Mouse (Mus musculus): ENCODE data around the gene Ly6g6f.

Gene Ly6g6f

DNA sequence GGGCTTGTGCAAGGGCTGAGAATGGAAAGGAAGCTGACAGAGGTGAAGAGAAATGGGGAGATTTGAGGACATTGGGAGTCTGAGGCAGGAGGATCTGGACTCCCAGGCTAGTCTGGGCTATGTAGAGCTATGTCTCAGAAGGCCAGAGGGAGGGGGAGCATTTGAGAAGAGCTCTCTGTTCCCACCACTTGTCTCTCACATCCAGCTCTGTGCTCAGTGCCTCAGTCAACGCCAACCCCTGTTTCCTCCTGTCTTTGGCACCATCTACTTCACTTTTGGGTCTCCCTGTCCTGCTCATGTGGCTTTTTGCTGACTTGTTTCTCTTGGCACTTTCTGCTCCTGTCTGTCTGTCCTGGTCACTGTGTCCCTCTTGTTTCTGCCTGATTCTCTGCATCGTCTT lies 8.1 kb downstream of the Ly6g6f start:
- DNase-seq, result no peak

DNA sequence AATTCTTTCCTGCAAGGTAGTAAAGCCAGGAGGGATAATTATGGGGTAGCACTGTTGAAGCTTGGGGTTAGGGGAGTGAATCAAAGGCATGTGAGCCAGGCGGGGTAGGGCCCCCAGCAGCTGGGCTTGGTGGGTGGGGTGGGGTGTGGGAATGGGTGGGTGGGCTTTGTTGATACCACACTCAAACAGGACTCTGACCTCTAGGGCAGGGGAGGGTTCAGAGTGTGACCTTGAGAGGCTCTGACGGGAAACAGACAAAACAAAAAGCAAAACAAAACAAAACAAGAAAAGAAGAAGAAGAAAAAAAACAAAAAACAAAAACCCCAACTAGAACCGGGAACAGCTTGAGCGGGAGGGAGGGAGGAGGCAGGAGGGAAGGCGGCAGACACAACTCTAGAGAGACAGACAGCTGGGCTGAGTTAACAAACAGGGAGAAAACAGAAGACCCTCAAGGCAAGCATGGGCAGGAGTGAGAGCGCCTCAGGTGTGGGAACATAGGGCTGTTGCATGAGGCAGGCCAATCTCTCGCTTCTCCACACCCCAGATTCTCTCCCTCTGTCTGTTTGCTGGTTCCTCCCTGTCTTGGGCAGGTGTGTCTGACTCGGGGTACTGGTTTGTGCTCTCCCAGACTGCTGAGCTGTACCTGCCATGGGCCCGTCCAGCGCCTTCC lies 8.8 kb downstream of the Ly6g6f start, which contains the start of gene Ly6g6e:
Gene Ly6g6e, plus strand, starts transcription at position 396 of the 670 bp plus-strand sequence.
- DNase-seq, result no peak

DNA sequence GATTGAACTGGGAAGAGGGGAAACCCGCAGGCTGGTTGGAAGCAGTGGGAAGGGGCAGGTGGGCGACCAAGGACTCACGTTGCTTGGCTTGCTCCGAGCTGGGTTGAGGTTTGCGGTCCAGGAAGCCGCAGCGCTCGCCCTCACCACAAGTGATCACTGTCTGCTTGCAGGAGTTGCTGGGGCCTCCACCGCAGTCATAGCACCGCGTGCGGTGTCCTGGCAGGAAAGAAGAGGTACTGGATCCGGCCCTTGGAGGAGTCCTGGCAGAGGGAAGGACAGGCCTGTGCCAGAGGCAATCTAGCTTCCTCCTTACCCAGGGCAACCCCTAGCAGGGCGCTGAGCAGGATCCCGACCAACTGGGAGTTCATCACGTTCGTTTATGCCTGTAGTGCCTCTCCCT lies 11.3 kb downstream of the Ly6g6f start:
- no peak for DNase-seq

DNA sequence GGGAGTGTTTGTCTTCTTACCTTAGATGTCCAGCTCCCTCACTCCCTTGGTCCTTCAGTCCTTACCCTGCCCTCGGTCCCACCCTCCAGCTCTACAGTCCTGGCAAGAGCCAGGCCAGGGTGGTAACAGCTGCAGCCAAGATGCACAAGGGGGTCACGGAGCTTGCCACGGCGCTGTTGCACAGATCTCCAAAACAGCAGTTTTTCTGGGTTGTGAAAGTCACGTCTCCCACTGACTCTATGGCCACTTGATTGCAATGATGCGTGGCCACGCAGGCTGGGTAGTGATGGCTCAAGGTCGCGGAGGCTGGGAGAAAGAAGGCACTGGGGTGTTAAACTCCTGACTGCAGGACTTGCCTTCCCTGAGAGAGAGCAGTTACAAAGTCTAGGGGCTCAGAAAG lies 14.0 kb downstream of the Ly6g6f start:
- no peak for DNase-seq

DNA sequence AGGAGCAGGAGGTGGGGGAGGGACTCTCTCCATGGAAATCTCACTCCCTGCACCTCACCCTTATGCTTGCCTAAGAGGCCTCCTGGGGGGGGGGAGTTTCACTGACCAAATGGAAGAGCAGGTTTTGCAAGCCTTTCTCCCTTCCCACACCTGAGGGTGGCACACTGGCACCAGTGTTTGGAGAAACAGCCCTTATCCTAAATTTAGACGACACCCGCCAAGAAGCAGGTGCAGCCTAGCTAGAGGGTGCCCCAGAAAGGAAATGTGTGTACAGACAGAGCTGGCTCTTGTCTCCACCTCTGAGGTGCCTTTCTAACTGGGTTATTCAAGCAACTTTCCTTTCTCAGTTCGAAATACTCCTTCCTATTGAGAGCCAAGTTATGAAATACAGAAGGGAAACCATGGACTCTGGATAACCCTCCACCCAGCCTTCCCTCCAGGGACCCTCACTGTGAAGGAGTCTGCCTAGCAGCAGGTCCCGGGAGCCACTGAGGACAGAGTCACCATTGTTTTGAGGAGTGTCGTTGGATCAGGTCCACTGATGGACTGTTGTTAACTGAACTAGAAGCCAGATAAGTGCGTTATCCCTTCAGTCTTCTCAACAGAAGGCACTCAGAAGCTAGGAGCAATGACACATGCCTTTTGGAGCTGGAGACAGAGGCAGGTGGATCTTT lies 14.7 kb downstream of the Ly6g6f start:
- DNase-seq, result no peak

DNA sequence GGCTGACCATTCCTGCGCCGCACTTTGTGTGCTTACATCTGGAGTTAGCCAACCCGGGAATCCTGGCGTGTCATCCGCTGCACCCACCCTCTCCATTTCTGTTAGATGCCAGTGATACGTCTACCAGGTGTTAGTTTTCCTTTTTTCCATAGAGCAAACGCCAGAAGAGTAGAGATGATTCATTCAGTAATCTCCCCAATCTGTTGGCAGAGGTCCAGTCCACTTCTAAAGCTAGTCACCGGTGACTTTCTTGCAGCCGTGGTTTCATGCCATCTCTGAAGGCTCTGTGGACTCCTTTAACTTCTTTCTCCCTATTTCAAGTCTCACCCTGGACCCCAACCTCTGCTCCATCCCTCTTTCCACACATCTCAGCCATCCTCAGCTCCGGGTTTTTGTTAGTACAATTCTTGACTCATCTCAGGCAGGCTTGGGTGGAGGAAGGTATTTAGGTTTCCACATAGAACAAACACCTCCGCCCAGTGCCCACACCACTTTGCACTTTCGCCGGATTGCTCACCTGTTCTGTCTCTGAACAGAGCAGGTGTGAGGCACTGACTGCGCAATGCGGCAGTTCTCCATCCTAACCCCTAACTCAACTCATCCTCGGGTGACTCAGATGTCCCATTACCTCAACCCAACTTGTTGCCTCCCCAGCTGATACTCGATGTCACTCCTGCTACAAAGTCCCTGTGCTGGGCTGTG lies 17.0 kb downstream of the Ly6g6f start:
- no peak for DNase-seq

DNA sequence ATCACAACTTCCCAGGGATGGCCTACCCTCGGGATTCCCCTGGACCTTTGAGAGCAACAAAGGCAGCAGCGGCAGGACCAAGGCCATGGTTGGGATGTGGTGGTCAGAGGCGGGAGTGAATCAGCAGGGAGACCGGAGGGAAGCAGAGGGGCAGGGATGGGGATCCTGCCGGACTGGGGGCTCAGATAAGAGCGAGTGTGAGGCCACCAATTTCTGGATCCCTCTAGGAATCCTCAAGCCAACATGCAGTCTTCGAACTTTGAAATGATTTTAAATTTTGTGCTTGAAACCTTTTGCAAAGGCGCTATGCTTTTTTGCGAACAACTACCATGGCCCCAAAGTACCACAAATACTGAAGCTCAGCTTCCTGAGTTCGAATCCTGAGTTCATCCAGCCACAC lies 19.3 kb downstream of the Ly6g6f start, which contains the start of gene Mpig6b:
Gene Mpig6b, minus strand, starts transcription at position 101 of the 400 bp plus-strand sequence.
- no peak for DNase-seq

DNA sequence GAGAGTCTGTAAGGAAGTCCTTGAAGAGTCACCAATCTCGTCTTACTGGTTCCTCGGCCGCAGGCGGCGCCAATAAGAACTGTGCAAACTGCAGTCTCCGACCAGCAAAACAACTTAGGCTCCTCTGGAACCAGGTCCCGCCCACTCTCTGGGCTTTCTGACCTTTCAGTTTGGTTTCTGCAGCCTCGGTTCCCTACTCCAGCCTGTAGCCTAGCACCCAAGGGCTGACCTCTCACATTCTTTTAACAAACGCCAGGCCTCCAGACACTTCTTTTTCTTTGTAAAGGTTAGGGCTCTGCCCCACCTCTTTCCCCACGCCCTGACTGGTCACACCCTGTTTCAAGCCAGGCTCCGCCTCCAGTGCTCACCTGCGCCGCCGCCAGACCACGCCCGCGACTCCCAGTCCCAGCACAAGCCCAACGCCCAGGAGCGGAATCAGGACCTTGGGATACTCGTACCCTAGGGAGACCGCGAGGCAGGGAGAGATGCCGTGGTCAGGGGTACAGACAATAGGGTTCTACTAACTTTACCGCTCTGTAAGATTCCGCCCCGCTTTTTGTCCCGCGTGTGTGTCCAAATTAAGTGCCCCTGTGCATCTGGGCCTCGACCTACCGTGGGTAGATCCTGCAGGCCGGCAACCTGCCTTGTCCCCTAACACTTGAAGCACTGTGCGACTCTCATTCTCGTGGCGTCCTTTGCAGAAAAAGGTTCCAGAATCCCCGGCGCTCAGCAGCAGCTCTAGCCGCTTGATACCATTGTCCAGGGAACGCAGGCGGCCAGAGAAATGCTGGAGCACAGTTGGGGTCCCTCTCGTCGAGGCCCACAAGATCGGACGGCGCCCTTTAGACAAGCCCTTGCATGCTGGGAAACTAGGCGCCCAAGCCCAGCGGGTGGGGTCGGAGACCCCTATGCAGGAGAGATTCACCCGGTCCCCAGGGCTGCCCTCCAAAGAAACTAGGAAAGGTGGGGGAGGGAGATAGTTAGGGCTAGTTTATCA lies 20.2 kb downstream of the Ly6g6f start, which contains the start of gene Ly6g6c:
Gene Ly6g6c, plus strand, starts transcription at position 438 of the 997 bp plus-strand sequence.
- peak; percentile 72 for DNase-seq

DNA sequence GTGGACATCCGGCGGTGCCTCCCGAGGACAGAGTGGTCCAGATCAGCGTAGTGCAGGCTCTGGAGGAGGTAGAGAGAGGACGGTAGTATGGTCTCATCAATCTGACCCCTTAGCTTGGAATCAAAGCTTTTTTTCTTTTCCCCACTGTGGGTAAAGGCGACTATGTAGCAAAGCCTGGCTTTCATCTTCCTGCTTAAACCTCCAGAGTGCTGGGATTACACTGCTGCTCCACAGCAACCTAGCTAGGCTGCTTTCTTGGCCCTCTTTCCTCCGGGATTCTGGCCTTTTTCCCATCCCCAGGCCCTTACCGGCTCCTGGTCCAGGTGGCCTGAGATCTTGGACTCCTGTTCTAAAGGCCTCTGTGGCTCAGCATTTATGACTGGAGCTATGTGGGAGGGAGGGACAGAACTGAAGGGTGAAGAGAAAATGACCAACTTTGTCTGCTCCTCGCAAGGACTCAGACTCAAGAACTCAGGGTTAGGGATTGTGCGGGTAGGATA lies 21.0 kb downstream of the Ly6g6f start:
- DNase-seq, result no peak

DNA sequence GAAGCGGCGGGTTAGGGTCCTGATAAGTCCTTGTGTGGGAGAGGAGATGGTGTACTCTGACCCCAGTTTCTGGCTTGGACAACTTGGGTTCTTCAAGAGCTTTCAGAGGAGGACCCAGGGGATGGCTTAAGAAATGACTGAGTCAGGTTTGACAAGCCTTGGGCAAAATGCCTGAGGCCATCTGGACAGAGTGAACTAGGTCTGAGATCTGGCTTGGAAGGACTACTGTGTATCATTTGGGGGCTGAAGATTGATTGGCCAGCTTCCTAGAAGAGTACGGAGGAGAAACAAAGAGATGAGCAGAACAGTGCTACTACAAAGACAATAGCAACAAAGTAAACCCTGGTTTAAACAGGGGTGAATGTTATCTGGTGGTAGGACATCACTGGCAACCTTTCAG lies 21.9 kb downstream of the Ly6g6f start:
- no peak for DNase-seq

DNA sequence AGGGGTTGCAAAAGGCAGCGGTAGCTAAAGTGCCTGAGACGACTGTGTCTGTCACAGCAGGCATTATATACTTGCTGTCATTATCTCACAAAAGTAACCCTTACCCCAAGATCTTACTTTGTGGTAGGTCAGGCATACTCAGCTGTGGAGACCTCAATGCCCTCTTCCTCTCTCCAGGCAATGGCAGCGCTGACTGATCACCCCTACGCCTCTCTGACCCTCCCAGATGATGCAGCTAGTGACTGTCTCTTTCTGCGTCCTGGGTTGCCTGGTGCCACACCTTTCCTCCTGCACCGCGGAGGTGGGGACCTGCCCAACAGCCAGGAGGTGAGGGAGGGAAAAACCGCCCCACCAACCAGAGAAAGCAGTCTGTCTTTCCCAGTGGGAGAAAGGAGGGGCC lies 24.1 kb downstream of the Ly6g6f start:
- no peak for DNase-seq

DNA sequence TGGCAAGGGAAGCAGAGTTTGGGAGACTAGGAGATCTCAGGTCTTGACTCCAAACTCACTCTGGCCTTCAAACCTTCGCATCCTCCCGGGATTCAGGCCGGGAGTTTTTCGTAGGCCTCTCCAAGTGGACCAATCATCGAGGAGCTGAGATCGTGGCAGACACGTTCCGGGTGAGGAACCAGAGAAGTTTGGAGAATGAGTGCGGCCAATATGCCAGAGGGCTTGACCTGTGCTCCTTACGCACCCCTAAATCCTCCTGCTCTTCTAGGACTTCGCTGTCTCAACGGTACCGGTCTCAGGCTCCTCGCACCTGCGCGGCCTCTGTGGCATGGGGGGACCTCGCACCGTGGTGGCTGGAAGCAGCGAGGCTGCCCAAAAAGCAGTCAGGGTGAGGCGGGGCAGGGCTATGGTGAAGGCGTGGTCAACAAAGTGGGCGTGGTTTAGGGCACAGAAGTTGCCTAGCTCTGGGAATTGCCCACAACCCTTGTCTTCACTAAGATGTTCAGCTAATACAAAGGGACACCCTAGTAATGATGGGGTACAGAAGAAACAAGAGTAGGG lies 24.6 kb downstream of the Ly6g6f start:
- peak; percentile 47 for DNase-seq

DNA sequence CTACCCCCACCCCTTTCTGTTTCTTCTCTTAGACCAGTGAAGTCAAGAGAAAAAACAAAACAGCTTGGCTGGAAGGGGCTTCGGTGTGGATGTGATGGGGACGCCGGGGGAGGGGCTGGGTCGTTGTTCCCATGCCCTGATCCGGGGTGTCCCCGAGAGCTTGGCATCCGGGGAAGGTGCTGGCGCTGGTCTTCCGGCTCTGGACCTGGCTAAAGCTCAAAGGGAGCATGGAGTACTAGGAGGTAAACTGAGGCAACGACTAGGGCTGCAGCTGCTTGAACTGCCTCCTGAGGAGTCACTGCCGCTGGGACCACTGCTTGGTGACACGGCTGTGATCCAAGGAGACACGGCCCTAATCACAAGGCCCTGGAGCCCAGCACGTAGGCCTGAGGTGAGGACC lies 25.3 kb downstream of the Ly6g6f start:
- DNase-seq, result no peak

DNA sequence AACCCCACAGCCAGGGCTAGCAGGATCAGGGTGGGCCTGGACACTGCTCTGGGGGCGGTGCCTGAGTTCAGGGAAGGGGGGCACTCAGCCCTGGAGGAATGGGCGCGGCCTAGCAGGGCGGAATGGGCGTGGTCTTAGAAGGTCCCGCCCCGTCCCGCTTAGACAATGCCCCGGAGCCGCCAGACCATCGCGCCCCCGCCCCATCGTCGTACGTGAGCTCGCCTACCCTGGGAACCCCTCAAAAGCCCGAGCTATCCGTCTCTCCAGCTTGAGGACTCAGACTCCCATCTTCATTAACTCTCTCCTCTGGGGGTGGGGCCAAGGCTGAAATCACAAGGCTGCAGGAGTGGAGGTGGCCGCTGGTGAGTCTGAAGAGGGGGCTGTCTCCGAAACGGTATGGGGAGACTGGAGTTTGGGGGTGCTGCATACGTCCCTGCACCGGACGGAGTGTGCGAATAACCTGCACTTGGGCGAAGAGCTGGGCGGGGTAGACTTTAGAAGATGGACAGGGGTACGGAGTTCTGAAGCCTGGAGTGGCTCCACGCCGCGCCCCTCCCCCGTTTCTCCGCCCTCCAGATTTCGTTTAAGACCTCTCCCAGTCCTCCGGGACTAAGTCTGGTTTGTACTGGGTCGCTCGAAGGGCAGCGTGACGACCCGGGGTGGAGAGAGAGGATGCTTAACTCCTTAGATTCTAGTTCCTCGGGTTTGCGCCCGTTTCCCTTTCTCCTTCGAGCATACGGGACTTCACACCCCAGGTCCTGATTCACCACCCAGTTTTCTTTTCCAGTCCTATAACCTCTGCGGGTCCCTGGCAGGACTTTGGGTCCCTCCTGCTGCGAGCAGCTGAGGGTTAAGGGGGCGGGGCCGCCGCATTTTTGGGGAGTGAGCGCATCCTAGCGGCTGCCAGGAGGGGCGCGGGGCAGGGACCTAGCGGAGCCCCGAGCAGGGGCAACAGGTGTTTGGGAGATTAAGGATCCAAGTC lies 26.2 kb downstream of the Ly6g6f start, which contains the start of gene Ddah2:
Gene Ddah2, plus strand, starts transcription at position 125 of the 982 bp plus-strand sequence.
- peak; percentile 96 for DNase-seq

DNA sequence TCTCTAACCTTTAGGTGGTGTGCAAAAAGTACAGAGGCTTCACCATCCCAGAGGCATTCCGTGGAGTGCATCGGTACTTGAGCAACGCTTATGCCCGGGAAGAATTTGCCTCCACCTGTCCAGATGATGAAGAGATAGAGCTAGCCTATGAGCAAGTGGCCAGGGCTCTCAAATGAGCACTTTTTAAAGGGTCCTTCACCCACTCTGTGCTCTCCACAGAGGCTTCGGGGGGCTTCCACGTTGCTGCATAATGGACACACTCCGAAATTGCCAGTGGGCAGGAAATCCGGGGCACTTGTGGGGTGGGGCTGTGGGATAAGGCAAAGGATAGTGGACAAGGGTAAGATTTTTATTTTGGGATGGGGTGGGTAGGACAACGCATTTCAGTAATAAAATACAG lies 27.1 kb downstream of the Ly6g6f start:
- DNase-seq, result no peak

DNA sequence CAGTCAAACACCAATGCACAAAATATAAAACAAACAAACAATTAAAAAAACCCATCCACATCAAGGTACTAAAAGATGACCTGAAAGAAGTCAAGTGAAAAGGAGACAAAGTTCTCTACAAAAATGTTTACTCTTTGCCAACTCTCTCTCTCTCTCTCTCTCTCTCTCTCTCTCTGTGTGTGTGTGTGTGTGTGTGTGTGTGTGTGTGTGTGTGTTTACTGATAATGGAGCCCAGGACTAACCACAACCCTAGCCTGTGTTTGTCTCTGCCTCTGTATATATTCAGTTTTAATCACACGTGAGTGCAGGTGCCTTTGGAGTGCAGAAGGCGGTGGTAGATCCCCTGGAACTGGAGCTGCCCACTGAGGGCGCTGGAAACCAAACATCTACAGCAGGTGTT lies 28.3 kb downstream of the Ly6g6f start:
- no peak for DNase-seq

DNA sequence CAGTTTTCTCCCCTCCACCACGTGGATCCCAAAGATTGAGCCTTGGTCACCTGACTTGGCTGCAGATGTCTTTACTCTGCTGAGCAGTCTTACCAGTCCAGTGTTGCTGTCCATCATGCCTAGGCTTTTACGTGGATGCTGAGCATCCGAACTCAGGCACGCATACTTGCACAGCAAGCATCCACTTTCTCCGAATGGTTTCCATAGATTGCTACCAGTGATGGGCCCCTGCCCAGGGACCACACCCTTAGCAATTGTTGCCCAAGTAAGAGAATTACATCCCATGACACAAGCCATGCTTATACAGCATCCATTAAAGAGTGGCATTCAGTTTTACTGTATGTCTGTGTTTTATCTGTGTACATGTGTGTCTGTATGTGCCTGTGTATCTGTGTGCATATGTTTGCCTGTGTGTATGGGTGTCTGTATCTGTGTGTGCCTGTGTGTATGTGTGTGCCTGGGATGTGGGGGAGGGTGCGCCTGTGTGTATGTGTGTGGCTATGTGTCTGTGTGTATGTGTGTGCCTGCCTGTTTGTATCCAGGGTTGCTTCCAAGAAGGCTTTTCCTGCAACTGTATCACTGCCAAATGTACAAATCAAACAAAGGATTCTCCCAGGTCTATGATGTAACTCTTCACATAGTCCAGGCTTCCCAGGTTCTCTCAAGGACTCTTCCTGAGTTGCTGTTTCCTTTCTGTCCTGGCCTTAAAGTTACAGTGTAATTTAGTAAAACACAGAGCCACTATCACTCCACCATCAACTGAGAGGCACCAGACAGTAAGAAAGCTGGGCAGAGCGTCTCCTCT lies 29.5 kb downstream of the Ly6g6f start:
- DNase-seq, result no peak

DNA sequence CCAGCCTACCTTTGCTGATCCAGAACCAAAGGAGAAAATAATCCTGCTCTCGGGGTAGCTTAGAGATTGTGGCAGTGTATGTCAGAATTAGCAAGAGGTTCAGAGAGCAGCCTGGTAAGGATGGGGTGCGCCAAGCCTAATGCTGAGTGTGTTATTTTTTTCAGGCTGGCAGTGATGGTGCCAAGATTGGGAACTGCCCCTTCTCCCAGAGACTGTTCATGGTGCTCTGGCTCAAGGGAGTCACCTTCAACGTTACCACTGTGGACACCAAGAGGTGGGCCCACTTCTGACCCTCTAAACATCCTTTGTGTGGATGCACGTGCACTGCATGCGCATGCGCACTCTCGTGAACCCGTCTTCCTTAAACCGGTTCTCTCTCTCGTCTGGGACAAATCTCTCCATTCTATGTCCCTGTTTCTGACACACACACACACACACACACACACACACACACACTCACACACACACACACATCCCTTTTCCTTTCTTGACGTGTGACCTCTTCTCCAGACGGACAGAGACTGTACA lies 33.1 kb downstream of the Ly6g6f start:
- DNase-seq, result no peak

Data from lung, postnatal 14 days (tissue).